Mouse (Mus musculus) CH12.LX (cell line): Measurements from ENCODE around the gene Slc22a7. TPM values are rescaled to one million over a fixed set of nuclear protein-coding genes. Genes with fewer than 3 reads are reported as not detected.

ENCODE experiments used
- DNase-seq: peaks from one replicate; pipeline ENCODE4 v3.0.0-alpha.2; 2013; ENCODE audit errors: extremely low read depth
- H3K27ac ChIP-seq: 2 replicates; pipeline ENCODE4 v1.5.1; 2012; ENCODE audit warnings: low read depth, mild to moderate bottlenecking, control low read depth, moderate library complexity; ENCODE audit not compliant: insufficient read depth
- H3K27me3 ChIP-seq: replicated peaks from 2 replicates; pipeline ENCODE3; 2012; ENCODE audit warnings: inconsistent platforms
- H3K36me3 ChIP-seq, 2 experiments: replicated peaks in 1 of 2; 2 replicates each; pipeline versions ENCODE3 to v1.6.1; 2012; ENCODE audit warnings: inconsistent platforms in 1 of 2, low read length in 1 of 2, mild to moderate bottlenecking in 1 of 2, mixed read lengths in 1 of 2, moderate library complexity in 1 of 2; ENCODE audit not compliant: control insufficient read depth in 1 of 2, insufficient read depth in 1 of 2
- H3K4me1 ChIP-seq, 2 experiments: 2 replicates each; pipeline ENCODE4 v1.6.1; 2012; ENCODE audit warnings: inconsistent platforms in 1 of 2, moderate library complexity in 1 of 2; ENCODE audit not compliant: insufficient read depth in 2 of 2, control insufficient read depth in 1 of 2
- H3K4me2 ChIP-seq: 2 replicates; pipeline ENCODE4 v1.6.1; 2012; ENCODE audit warnings: low read depth, mild to moderate bottlenecking, control low read depth; ENCODE audit not compliant: poor library complexity, insufficient read depth, severe bottlenecking
- H3K4me3 ChIP-seq, 3 experiments: fragments of 150-350 bp in 1 of 3; sonication (generic) in 1 of 3; replicated peaks in 1 of 3; 2 replicates each; pipeline versions ENCODE3 to v1.5.1; 2011 to 2012; ENCODE audit warnings: low read depth in 2 of 3, low read length in 2 of 3, mild to moderate bottlenecking in 2 of 3, moderate library complexity in 2 of 3, control low read depth in 1 of 3, improper control_type of control experiment in 1 of 3, inconsistent platforms in 1 of 3, mixed read lengths in 1 of 3; ENCODE audit not compliant: poor library complexity in 1 of 3
- H3K79me2 ChIP-seq: replicated peaks from 2 replicates; pipeline ENCODE4 v1.6.1; 2012; ENCODE audit warnings: mild to moderate bottlenecking, moderate library complexity; ENCODE audit not compliant: control insufficient read depth, poor library complexity, insufficient read depth, severe bottlenecking; ENCODE audit errors: extremely low read depth
- H3K9ac ChIP-seq: 2 replicates; pipeline ENCODE4 v1.6.1; 2012; ENCODE audit warnings: low read depth, mild to moderate bottlenecking, control low read depth, moderate library complexity; ENCODE audit not compliant: insufficient read depth
- H3K9me3 ChIP-seq: replicated peaks from 2 replicates; pipeline ENCODE3; 2012; ENCODE audit warnings: low read length, inconsistent platforms, mixed read lengths
- BHLHE40 ChIP-seq: IDR thresholded peaks from 2 replicates; pipeline ENCODE4 v1.6.1; 2011; ENCODE audit warnings: mild to moderate bottlenecking, low read depth, low read length, improper control_type of control experiment
- E2F4 ChIP-seq: IDR thresholded peaks from 2 replicates; pipeline ENCODE4 v1.6.1; 2011; ENCODE audit warnings: low read depth, low read length, improper control_type of control experiment; ENCODE audit not compliant: insufficient replicate concordance
- EP300 ChIP-seq: IDR thresholded peaks from 2 replicates; pipeline ENCODE4 v1.6.1; 2011; ENCODE audit warnings: low read length, improper control_type of control experiment
- ETS1 ChIP-seq: conservative IDR thresholded peaks from 2 replicates; pipeline ENCODE4 v1.6.1; 2012; ENCODE audit warnings: low read depth, mild to moderate bottlenecking, inconsistent platforms, low read length, improper control_type of control experiment, moderate library complexity
- GABPA ChIP-seq: IDR thresholded peaks from 2 replicates; pipeline ENCODE4 v1.6.1; 2012; ENCODE audit warnings: low read depth, low read length, improper control_type of control experiment, inconsistent platforms; ENCODE audit not compliant: insufficient replicate concordance
- HCFC1 ChIP-seq: IDR thresholded peaks from 2 replicates; pipeline ENCODE4 v1.6.1; 2012; ENCODE audit warnings: low read depth, mild to moderate bottlenecking, inconsistent platforms, low read length, improper control_type of control experiment
- MAFK ChIP-seq: IDR thresholded peaks from 2 replicates; pipeline ENCODE4 v1.6.1; 2011; ENCODE audit warnings: low read length, improper control_type of control experiment; ENCODE audit not compliant: insufficient replicate concordance
- MAZ ChIP-seq: IDR thresholded peaks from 2 replicates; pipeline ENCODE4 v1.6.1; 2012; ENCODE audit warnings: low read depth, mild to moderate bottlenecking, inconsistent platforms, low read length, improper control_type of control experiment, moderate library complexity
- MYC ChIP-seq: IDR thresholded peaks from 2 replicates; pipeline ENCODE4 v1.6.1; 2011; ENCODE audit warnings: low read depth, mild to moderate bottlenecking, improper control_type of control experiment, low read length
- NRF1 ChIP-seq: IDR thresholded peaks from 2 replicates; pipeline ENCODE4 v1.6.1; 2014; ENCODE audit warnings: low read depth, mild to moderate bottlenecking, inconsistent platforms, low read length, improper control_type of control experiment, moderate library complexity
- PAX5 ChIP-seq: IDR thresholded peaks from 2 replicates; pipeline ENCODE4 v1.6.1; 2012; ENCODE audit warnings: low read length, inconsistent platforms, mixed read lengths
- RCOR1 ChIP-seq: conservative IDR thresholded peaks from 2 replicates; pipeline ENCODE4 v1.6.1; 2012; ENCODE audit warnings: low read depth, mild to moderate bottlenecking, inconsistent platforms, low read length, improper control_type of control experiment
- SMC3 ChIP-seq: IDR thresholded peaks from 2 replicates; pipeline ENCODE4 v1.6.1; 2011; ENCODE audit warnings: low read depth, low read length, improper control_type of control experiment
- USF1 ChIP-seq: IDR thresholded peaks from 2 replicates; pipeline ENCODE4 v1.6.1; 2014; ENCODE audit warnings: low read depth, mild to moderate bottlenecking, inconsistent platforms, low read length, improper control_type of control experiment
- ZC3H11A ChIP-seq: IDR thresholded peaks from 2 replicates; pipeline ENCODE4 v1.6.1; 2012; ENCODE audit warnings: low read depth, mild to moderate bottlenecking, inconsistent platforms, low read length, improper control_type of control experiment
- ZKSCAN1 ChIP-seq: IDR thresholded peaks from 2 replicates; pipeline ENCODE4 v1.6.1; 2012; ENCODE audit warnings: low read depth, inconsistent platforms, low read length, improper control_type of control experiment, borderline replicate concordance
- ZMIZ1 ChIP-seq: IDR thresholded peaks from 2 replicates; pipeline ENCODE4 v1.6.1; 2012; ENCODE audit warnings: low read depth, mild to moderate bottlenecking, inconsistent platforms, low read length, improper control_type of control experiment
- dilution Hi-C: fragments of 300-500 bp; cut with MboI; formaldehyde crosslinking; loops from 2 replicates; pipeline ENCODE4 v1.14.3; 2020; ENCODE audit warnings: low sequenced_read_pairs; ENCODE audit not compliant: extremely low pct_unique_long_range_greater_than_20kb, extremely low pct_ligation_motif_present
- in situ Hi-C: fragments of 300-500 bp; cut with MboI; formaldehyde crosslinking; loops from 3 replicates; pipeline ENCODE4 v1.14.3; 2019; ENCODE audit warnings: low sequenced_read_pairs, low pct_ligation_motif_present, low pct_unique_long_range_greater_than_20kb, mixed read lengths
- polyA plus RNA-seq: library from polyadenylated mRNA; unstranded; fragments of >175 nt; gene quantifications from 2 replicates; pipeline ENCODE4 v1.2.1, GENCODE M21; 2012; ENCODE audit warnings: low read depth; ENCODE audit not compliant: insufficient read length
- total RNA-seq, 2 experiments: library from RNA; depleted of rRNA; stranded (reverse); fragments of 300-350 nt in 1 of 2; fragments of >200 nt in 1 of 2; gene quantifications; 2 replicates each; pipeline ENCODE4 v1.2.3; 2012 to 2014

Slc22a7 gene
- total and polyA plus RNA-seq, 3 experiments = not detected

DNA sequence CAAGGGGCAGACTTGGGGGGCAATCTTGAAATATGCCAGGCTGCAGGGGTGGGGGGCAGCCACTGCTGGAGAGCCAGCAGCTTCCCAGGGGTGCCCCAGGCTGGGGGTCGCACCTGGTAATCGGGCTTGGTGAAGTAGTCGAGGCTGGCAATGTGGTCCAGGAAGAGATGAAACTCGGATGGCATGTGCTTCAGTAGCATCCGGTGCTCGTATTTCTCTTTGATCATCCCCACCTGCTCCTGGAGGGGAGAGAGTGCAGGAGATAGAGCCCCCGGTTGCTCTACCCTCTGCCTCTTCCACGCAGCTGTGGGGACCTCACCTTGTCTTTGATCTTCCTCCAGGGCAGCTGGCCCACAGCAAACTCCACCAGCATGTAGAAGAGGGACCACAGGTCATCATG, 38.3 kb upstream of the Slc22a7 start:
- Histone ChIP-seq H3K4me1 (no peaks in the 10 kb centered on the region), H3K27me3 (peaks cover 90% of the 10 kb centered on the region), H3K9me3 (no peaks in the 10 kb centered on the region), H3K9ac (no peak overlapping the region), H3K27ac (no peak overlapping the region), H3K4me2 (no peak overlapping the region)
- dilution Hi-C loops = no loop called here
- no peak for DNase-seq
- TF ChIP-seq BHLHE40 (no peak), HCFC1 (no peak), PAX5 (no peak), USF1 (no peak), E2F4 (no peak), ZKSCAN1 (no peak), NRF1 (no peak), ZMIZ1 (no peak), ZC3H11A (no peak), SMC3 (no peak), MAFK (no peak), ETS1 (no peak), RCOR1 (no peak)
- TF ChIP-seq, all 38 proteins: peak for 0
- Histone ChIP-seq H3K4me3 (no peak overlapping the region), H3K36me3 (no peaks in the 10 kb centered on the region), H3K79me2 (no peaks in the 10 kb centered on the region)
- in situ Hi-C loops = no loop called here

DNA sequence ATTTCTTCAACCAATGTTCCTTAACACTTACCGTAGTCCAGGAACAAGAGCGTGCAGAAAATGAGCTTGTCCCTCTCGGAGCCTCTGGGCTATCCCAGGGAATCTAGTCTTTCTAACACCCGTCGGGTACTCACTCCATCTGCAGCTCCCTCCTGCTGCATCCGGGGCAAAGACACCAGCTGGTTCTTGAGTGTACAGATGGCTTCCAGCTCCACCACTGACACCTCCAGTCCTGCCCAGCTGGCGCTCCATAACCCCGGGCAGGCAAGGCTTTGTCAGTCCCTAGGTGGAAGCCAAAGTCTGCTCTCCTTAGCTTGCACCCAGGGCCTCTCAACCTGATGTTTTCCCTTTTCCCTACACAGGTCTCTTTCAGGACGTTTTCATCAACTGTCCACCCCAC, 29.6 kb upstream of the Slc22a7 start:
- dilution Hi-C loops = no loop called here
- no peak for TF ChIP-seq EP300
- TF ChIP-seq MYC = no peak
- no peak for TF ChIP-seq MAZ
- TF ChIP-seq GABPA = no peak
- TF ChIP-seq, all 38 proteins: peak for 0
- H3K4me2 ChIP-seq = no peak overlapping the region

More for the DNA sequence above, 29.6 kb upstream of the Slc22a7 start:
- in situ Hi-C loops = no loop called here
- no peaks in the 10 kb centered on the region for H3K4me1 ChIP-seq
- H3K27me3 ChIP-seq = peaks cover 92% of the 10 kb centered on the region
- no peak for DNase-seq
- H3K36me3 ChIP-seq = no peaks in the 10 kb centered on the region
- H3K9me3 ChIP-seq = no peaks in the 10 kb centered on the region
- H3K79me2 ChIP-seq = no peaks in the 10 kb centered on the region
- H3K27ac ChIP-seq = no peak overlapping the region
- no peak overlapping the region for H3K9ac ChIP-seq
- no peak overlapping the region for H3K4me3 ChIP-seq
